Mouse (Mus musculus): ENCODE results near the gene Bap1. TPM values are rescaled to one million over a fixed set of nuclear protein-coding genes. Genes with fewer than 3 reads are reported as not detected.
A peak's percentile ranks its signal among the peaks of the same experiment; 100 is the strongest.

Bap1 gene
- polyA plus RNA-seq, 1 experiment from 2014 or later: 136 TPM

DNA sequence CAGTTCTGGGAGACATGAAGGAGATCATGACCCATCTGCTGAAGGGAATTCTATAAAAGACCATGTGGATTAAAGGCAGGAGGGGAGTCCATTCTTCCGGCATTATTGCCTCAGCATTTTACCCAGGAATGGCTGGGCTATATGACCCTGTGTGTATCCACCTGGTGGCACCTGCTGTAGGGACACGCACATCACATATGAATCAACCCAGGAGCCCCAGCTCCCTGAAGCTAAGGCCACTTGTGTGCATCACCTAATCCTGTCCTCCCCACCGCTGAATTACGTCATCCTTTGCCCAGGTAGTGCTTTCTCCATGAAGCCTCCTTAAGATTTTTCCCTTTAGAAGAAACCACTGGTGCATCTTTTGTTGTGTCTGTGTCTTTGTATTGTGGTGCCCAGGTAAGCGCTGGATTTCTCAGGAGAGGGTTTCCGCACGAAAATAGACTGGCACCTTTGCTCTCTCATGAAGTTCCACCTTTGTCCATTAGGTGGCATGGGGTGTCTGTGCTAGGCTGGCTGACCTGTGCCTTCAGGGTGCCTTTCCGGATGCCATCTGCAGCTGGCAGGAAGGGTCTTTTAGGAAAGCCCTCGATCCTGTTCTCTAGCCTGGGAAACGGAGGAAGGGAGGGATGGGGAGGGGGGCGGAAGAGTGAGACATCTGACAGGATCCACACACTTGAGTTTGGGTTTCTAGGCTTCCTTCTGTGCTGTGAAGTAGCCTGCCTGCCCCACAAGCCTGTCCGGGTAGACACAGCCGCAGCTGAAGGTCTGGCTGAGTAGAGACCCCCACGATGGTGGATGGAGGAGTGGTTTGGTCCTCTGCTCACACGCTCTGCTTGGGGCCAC lies 35.9 kb upstream of the Bap1 start:
- peak; percentile 59 for DNase-seq (ENCODE audit: low spot score)
- Histone ChIP-seq H3K36me3 (no peaks in the 10 kb centered on the region), H3K27ac (replicated peaks) (peak overlapping the region; percentile 52), H3K27me3 (ENCODE audit: low read depth, poor library complexity, severe bottlenecking) (peaks cover 10% of the 10 kb centered on the region; the same call in 1 of the 2 replicates), H3K4me3 (no peak overlapping the region), H3K4me1 (peaks cover 32% of the 10 kb centered on the region), H3K9me3 (replicated peaks) (no peaks in the 10 kb centered on the region)
- WGBS: 36% methylated on average over 15 of the region's 15 CpGs

DNA sequence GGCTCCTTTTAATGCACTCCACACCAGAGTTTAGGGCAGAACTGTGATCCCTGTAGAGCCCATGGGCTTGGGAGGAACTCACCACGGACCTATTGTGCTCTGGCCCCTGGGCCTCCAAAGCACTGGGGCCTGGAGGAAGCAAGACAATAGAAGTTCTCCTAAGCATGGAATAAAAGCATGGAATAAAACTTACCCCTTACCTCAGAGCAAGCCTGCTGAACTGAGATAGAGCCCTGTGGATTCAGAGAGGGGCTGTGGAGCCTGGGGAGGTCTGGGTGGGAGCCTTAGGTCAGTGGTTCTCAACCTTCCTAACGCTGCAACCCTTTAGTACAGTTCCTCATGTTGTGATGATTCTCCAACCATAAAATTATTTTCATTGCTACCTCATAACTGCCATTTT lies 34.4 kb upstream of the Bap1 start, which contains the start of gene Nisch:
Gene Nisch, minus strand, starts transcription at position 101 of the 400 bp plus-strand sequence.
- H3K36me3 ChIP-seq: no peaks in the 10 kb centered on the region
- H3K4me1 ChIP-seq: peaks cover 41% of the 10 kb centered on the region
- WGBS: 69% methylated on average over 2 of the region's 2 CpGs
- H3K9me3 ChIP-seq (replicated peaks): no peaks in the 10 kb centered on the region
- no peak within 1 kb of the TSS for H3K4me3 ChIP-seq
- peaks cover 10% of the 10 kb centered on the region; the same call in 1 of the 2 replicates for H3K27me3 ChIP-seq (ENCODE audit: low read depth, poor library complexity, severe bottlenecking)
- no peak for DNase-seq (ENCODE audit: low spot score)
- peak within 1 kb of the TSS; percentile 58 for H3K27ac ChIP-seq (replicated peaks)

DNA sequence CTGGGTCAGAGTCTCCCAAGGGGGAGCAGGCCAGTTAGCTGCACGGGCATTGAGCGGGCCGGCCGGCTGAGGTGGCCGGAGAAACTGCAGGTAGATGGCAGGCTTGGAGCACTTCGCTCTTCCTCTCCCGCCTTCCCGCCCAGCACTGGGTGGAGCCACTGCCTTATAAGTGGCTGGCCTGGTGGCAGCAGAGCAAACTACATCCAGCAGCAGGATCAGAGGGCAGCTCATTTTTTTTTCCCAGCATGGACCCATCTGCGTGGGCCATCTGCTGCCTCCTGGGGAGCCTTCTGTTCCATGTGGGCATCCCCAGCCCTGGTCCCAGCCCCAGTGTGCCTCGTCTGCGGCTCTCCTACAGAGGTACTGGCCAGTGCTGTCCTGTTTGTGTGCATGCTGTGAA lies 33.6 kb upstream of the Bap1 start, which contains the start of gene Sema3g:
Gene Sema3g, plus strand, starts transcription at position 195 of the 400 bp plus-strand sequence.
- H3K27me3 ChIP-seq (ENCODE audit: low read depth, poor library complexity, severe bottlenecking): peaks cover 10% of the 10 kb centered on the region; the same call in 1 of the 2 replicates
- 13% methylated on average over 11 of the region's 11 CpGs for WGBS
- DNase-seq (ENCODE audit: low spot score): peak; percentile 58
- peak within 1 kb of the TSS; percentile 58 for H3K27ac ChIP-seq (replicated peaks)
- peaks cover 39% of the 10 kb centered on the region for H3K4me1 ChIP-seq
- H3K36me3 ChIP-seq: no peaks in the 10 kb centered on the region
- H3K9me3 ChIP-seq (replicated peaks): no peaks in the 10 kb centered on the region
- H3K4me3 ChIP-seq: no peak within 1 kb of the TSS

DNA sequence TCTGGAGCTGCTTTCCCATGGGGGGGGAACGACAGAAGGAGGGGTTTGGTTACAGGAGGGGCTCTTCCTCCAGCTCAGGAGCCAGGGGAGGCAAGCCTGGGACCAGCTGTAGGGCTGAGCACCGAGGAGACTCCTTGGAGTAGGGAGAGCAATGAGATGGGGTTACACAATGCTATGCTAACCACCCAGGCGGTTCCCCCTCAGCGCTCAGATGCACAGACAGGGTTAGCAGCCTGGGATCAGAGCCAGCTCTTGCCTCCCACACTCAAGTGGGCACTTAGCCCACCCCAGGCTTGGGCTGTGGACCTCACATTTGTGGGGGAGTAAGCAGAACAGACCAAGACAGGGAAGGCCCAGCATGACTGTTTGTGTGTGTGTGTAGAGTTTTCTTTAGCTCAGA lies 24.3 kb upstream of the Bap1 start:
- Histone ChIP-seq H3K9me3 (replicated peaks) (no peaks in the 10 kb centered on the region), H3K27ac (replicated peaks) (no peak overlapping the region), H3K4me3 (no peak overlapping the region), H3K36me3 (no peaks in the 10 kb centered on the region), H3K27me3 (ENCODE audit: low read depth, poor library complexity, severe bottlenecking) (no peaks in the 10 kb centered on the region), H3K4me1 (peaks cover 13% of the 10 kb centered on the region)
- no peak for DNase-seq (ENCODE audit: low spot score)
- WGBS: 85% methylated on average over 4 of the region's 4 CpGs

DNA sequence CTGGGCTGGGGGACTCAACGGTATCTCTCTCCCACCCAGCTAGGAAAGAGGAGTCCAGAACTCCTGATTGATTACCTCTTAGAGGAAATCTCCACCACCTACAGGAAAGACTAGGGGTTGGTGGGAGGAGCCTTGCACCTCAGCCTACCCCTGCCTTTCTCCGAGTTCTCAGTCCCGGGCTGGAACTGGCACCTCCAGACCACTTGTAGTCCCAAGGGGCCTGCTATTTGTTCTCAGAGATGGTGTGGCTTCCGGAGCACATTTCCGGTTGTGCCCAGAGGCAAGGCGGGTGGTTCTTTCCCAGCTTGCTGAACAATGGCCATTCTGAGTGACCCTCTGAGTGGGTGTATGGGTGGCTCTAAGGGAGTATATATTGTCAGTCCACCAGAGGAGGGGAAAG lies 23.0 kb upstream of the Bap1 start:
- DNase-seq (ENCODE audit: low spot score): no peak
- Histone ChIP-seq H3K9me3 (replicated peaks) (no peaks in the 10 kb centered on the region), H3K27me3 (ENCODE audit: low read depth, poor library complexity, severe bottlenecking) (no peaks in the 10 kb centered on the region), H3K4me3 (no peak overlapping the region), H3K4me1 (peaks cover 13% of the 10 kb centered on the region), H3K27ac (replicated peaks) (0 out of 2 replicates have a peak overlapping the region, but pooled peaks have one; percentile 55), H3K36me3 (no peaks in the 10 kb centered on the region)
- 81% methylated on average over 6 of the region's 6 CpGs for WGBS

DNA sequence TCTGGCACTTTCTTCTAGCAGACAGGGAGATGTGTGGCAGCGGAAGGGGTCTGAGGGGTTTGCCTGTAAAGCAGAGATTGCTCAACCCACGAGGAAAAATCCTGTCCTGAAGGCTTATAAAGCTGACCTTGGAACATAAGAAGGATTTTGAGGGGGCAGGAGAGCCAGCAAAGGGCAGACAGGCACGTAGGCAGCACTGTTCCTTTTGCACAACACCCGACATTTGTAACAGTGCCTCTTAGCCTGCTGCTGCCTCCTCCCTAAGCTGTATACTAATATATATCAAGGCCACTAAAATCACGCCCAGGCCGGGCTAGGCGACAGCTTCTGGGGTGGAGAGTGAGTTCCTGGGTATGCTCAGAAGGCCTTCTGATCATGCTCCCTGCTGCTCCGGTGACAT lies 20.8 kb upstream of the Bap1 start:
- WGBS: 74% methylated on average over 8 of the region's 8 CpGs
- no peaks in the 10 kb centered on the region for H3K9me3 ChIP-seq (replicated peaks)
- no peaks in the 10 kb centered on the region for H3K27me3 ChIP-seq (ENCODE audit: low read depth, poor library complexity, severe bottlenecking)
- no peaks in the 10 kb centered on the region for H3K36me3 ChIP-seq
- no peak overlapping the region; the same call in 1 of the 2 replicates for H3K27ac ChIP-seq (replicated peaks)
- no peak for DNase-seq (ENCODE audit: low spot score)
- H3K4me1 ChIP-seq: peaks cover 13% of the 10 kb centered on the region
- H3K4me3 ChIP-seq: no peak overlapping the region

DNA sequence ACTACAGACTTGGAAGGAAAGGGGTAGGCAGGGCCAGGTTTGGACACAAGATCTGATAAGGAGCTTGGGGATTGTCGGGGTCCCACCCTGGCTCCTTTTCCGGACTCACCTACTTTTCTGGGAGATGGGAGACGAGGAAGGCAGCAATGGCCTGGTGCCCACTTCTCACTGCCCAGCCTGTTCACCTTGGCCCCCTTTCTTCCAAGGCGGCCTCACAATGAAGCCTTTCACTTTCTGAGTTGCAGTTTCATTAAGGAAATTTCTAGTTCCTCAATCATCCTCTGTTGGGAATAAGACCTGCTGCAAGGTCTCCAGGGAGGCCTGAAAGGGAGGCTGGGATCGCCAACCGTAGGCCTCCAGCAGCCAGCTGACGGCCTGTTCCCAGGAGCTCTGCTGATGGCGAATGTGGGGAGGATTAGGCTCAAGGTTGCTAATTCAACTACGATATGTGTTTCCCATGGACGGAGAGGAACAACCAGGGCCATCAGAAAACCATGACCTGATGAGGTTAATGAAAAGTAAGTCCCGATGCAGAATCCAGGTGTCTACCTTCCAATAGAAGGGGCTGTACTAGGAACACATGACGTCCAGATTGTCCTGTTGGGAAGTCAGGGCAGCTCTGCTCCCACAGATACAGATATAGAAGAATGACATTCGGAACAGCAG lies 18.7 kb upstream of the Bap1 start:
- no peak overlapping the region for H3K4me3 ChIP-seq
- no peaks in the 10 kb centered on the region for H3K9me3 ChIP-seq (replicated peaks)
- no peak overlapping the region; the same call in 1 of the 2 replicates for H3K27ac ChIP-seq (replicated peaks)
- H3K4me1 ChIP-seq: peaks cover 13% of the 10 kb centered on the region
- no peak for DNase-seq (ENCODE audit: low spot score)
- no peaks in the 10 kb centered on the region for H3K27me3 ChIP-seq (ENCODE audit: low read depth, poor library complexity, severe bottlenecking)
- WGBS: 90% methylated on average over 13 of the region's 13 CpGs
- no peaks in the 10 kb centered on the region for H3K36me3 ChIP-seq

DNA sequence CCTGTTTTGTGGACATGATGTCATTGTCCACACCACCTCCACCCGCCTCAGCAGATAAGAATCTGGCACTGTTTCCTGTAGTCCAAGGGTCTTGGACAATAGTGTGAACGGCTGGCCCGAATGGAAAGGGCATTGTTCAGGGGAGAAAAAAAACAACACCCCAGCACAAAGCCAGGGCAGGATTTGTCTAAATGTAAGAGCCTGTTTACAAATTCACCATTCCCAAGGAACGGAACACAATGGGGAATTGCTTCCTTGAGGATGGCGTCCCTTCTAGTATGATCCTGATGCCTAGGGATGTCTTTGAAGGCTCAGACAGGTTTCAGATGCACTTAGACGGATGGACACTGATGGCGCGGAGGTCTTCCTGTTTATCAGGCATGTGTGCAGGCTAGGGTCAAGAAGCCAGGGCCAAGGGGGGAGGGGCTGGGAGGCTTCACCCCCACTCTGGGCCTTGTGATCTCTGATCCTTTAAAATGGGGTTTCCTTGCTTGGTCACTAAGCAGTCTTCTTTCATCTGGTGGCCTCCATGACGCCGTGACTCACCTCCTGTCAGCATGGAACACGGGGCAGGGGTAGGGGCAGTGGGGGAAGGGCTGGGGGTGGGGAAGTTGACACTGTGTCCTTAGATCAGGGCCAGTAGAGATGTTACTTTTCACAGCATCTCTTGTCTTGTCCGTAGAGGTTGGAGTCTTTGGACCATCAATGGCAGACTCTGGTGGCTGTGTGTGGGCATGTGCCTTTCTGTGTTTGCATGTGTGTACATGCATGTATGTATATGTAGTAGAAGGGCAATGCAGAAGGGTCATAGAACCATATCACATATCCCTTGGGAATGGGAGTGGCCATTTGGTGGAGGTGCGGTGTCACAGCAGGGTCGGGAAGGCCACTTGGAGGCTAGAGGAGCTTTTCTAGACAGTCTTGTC lies 17.9 kb upstream of the Bap1 start:
- Histone ChIP-seq H3K27ac (replicated peaks) (no peak overlapping the region), H3K27me3 (ENCODE audit: low read depth, poor library complexity, severe bottlenecking) (no peaks in the 10 kb centered on the region), H3K4me1 (peaks cover 10% of the 10 kb centered on the region), H3K36me3 (no peaks in the 10 kb centered on the region), H3K4me3 (no peak overlapping the region), H3K9me3 (replicated peaks) (no peaks in the 10 kb centered on the region)
- 86% methylated on average over 14 of the region's 14 CpGs for WGBS
- no peak for DNase-seq (ENCODE audit: low spot score)

DNA sequence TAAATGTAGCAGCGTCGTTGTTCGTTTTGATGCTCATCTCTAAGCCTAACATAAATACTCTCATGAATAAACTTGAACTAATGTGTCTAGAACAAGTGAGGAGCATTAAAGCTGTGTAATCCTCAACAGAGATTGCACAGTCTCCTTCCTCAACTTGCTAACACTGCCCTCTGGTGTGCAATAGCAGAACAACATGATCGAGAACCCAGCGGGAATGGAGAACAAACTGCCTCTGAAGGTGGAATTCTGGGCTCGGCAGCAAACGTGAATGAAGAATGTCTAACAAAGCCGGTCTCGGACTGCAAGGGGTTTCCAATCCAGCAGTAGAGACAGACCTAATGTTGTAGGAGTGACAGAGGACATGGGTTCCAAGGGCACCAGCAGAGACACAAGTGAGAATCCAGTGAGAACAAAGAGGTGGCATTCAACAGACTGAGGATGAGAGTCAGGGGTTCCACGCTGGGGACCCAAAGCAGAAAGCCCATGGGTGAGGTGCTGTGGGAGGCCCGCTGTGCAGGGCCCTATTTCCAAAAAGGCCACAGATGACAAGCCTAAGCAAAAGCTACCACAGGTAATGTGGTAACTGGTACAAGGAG lies 17.2 kb upstream of the Bap1 start:
- H3K9me3 ChIP-seq (replicated peaks): no peaks in the 10 kb centered on the region
- no peaks in the 10 kb centered on the region for H3K27me3 ChIP-seq (ENCODE audit: low read depth, poor library complexity, severe bottlenecking)
- H3K36me3 ChIP-seq: no peaks in the 10 kb centered on the region
- H3K4me3 ChIP-seq: no peak overlapping the region
- H3K27ac ChIP-seq (replicated peaks): peak overlapping the region; percentile 61
- H3K4me1 ChIP-seq: peaks cover 8% of the 10 kb centered on the region
- DNase-seq (ENCODE audit: low spot score): peak; percentile 76
- 22% methylated on average over 11 of the region's 11 CpGs for WGBS

DNA sequence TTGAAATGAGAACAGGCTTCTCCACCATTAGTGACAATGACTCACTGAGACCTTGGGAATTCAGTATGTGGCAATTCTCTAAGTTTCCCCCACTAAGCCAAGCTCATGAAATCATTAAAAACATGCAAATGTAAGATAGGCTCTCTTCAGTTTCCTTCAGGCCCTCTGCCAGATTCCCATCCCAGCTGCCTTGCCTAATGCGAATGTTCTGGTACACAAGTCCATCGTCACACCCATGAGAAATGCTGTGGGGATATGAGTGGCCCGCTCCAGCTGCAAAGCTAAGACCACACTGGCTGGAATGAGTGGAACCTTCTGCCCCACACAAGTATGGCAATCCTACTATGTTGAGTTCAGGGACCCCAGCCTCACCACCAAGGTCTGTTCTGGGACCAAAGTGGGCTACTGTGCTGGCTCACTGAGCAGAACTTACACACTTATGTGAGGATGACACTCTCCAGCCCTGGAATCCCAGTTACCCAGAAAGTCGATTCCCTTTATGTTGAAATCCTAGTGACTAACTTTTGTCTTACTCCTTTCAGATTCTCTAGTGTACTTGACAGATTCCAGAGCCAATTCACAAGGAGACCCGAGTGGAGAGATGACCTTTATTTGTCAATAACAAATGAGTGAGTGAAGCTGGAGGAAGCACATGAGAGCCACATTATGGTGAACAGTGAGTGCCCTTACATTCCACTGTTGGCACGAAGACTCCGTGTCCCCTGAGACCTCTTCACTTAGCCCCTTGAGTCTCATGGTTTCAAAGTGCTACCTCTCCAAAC lies 14.0 kb upstream of the Bap1 start:
- Histone ChIP-seq H3K4me3 (no peak overlapping the region), H3K9me3 (replicated peaks) (no peaks in the 10 kb centered on the region), H3K36me3 (no peaks in the 10 kb centered on the region), H3K27ac (replicated peaks) (no peak overlapping the region), H3K4me1 (no peaks in the 10 kb centered on the region), H3K27me3 (ENCODE audit: low read depth, poor library complexity, severe bottlenecking) (no peaks in the 10 kb centered on the region)
- 88% methylated on average over 7 of the region's 7 CpGs for WGBS
- DNase-seq (ENCODE audit: low spot score): no peak

DNA sequence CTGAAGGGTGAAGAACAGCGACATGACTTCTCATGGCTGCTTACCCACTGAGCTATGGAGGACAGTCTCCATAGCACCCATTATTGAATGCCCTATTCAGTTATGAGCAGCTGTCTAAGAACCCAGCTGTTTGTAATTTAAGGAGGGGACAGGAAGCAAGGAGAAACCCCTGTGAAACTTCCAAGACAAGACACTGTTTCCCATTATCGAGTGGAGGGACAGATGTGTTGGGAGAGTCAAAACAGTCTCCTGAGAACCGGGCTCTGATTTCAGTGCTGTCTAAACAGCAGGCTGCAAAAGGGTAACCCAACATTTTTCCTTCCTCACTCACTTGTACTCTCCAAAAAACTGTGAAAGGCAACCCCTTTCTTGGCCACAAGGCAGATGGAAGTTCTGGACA lies 10.7 kb upstream of the Bap1 start:
- H3K4me3 ChIP-seq: no peak overlapping the region
- no peak overlapping the region for H3K27ac ChIP-seq (replicated peaks)
- no peaks in the 10 kb centered on the region for H3K36me3 ChIP-seq
- H3K9me3 ChIP-seq (replicated peaks): no peaks in the 10 kb centered on the region
- 71% methylated on average over 3 of the region's 3 CpGs for WGBS
- no peak for DNase-seq (ENCODE audit: low spot score)
- no peaks in the 10 kb centered on the region for H3K27me3 ChIP-seq (ENCODE audit: low read depth, poor library complexity, severe bottlenecking)
- no peaks in the 10 kb centered on the region for H3K4me1 ChIP-seq
